Mouse (Mus musculus) midbrain, embryonic 14.5 days (tissue): ENCODE data around the gene Pcna. TPM values are rescaled to one million over a fixed set of nuclear protein-coding genes. Genes with fewer than 3 reads are reported as not detected.
"Not testable (repeated sequence)": the region's sequence is repeated elsewhere in the genome, so short reads cannot be mapped to it uniquely, and the experiment has no call there.

Experiments used
- ATAC-seq: fragments of 200-750 bp; cut with Nextera tagmentation; 2 replicates; pipeline ENCODE4 v1.8.0; 2017; ENCODE audit warnings: moderate number of reproducible peaks, moderate library complexity; ENCODE audit not compliant: low FRiP score, low TSS enrichment
- DNase-seq: peaks from one replicate; pipeline ENCODE4 v3.0.0-alpha.2; 2015
- H3K27ac ChIP-seq: fragments of 300-500 bp; sonication (generic); replicated peaks from 2 replicates; pipeline ENCODE4 v1.5.1; 2014; ENCODE audit warnings: mild to moderate bottlenecking, low read depth, low read length, moderate library complexity
- H3K27me3 ChIP-seq: fragments of 300-500 bp; sonication (generic); 2 replicates; pipeline ENCODE4 v1.6.1; 2014; ENCODE audit warnings: low read length, control low read depth, mixed read lengths; ENCODE audit not compliant: control insufficient read depth, insufficient read depth
- H3K36me3 ChIP-seq: fragments of 300-500 bp; sonication (generic); 2 replicates; pipeline ENCODE4 v1.6.1; 2014; ENCODE audit warnings: low read length, control low read depth; ENCODE audit not compliant: control insufficient read depth, insufficient read depth
- H3K4me1 ChIP-seq: fragments of 300-500 bp; sonication (generic); 2 replicates; pipeline ENCODE4 v1.6.1; 2014; ENCODE audit warnings: mild to moderate bottlenecking, antibody characterized with exemption, low read length, control low read depth; ENCODE audit not compliant: control insufficient read depth, insufficient read depth
- H3K4me2 ChIP-seq: fragments of 300-500 bp; sonication (generic); 2 replicates; pipeline ENCODE4 v1.6.1; 2014; ENCODE audit warnings: mild to moderate bottlenecking, low read length, moderate library complexity
- H3K4me3 ChIP-seq: fragments of 300-500 bp; sonication (generic); replicated peaks from 2 replicates; pipeline ENCODE4 v1.5.1; 2014; ENCODE audit warnings: low read depth, low read length
- H3K9ac ChIP-seq: fragments of 300-500 bp; sonication (generic); replicated peaks from 2 replicates; pipeline ENCODE4 v1.6.1; 2014; ENCODE audit warnings: mild to moderate bottlenecking, low read length, moderate library complexity
- H3K9me3 ChIP-seq: fragments of 300-500 bp; sonication (generic); 2 replicates; pipeline ENCODE4 v1.6.1; 2016; ENCODE audit warnings: low read length, control low read depth, mixed read lengths; ENCODE audit not compliant: control insufficient read depth
- WGBS: fragments of 180-500 bp; shearing (Covaris S2); extraction: QIAGEN DNeasy Blood & Tissue Kit; methylation state at CpG from one replicate; pipeline ENCODE4 v1.1.7; 2014; 5-methylcytosine and 5-hydroxymethylcytosine counted together
- polyA plus RNA-seq: library from polyadenylated mRNA; unstranded; fragments of >200 nt; fragmentation: Nextera tagmentation; extraction: Ambion mirVana; gene quantifications from 2 replicates; pipeline ENCODE4 v1.2.1, GENCODE M21; 2014

The Pcna gene
- polyA plus RNA-seq, 1 experiment from 2014 or later = 129 TPM

- no peaks in the 10 kb centered on the region for H3K9me3 ChIP-seq
- H3K4me2 ChIP-seq = no peak overlapping the region
- no peak overlapping the region for H3K9ac ChIP-seq
- no peaks in the 10 kb centered on the region for H3K27me3 ChIP-seq
- DNase-seq = no peak
- no peaks in the 10 kb centered on the region for H3K36me3 ChIP-seq
- WGBS = 91% methylated on average over 9 of the region's 9 CpGs
- H3K4me3 ChIP-seq = no peak overlapping the region
- no peak for ATAC-seq
- peaks cover 25% of the 10 kb centered on the region for H3K4me1 ChIP-seq
- no peak overlapping the region for H3K27ac ChIP-seq
Observed at GRCm38 (mm10) chr2:132286376-132287076, 33.4 kb upstream of the Pcna start.

DNA sequence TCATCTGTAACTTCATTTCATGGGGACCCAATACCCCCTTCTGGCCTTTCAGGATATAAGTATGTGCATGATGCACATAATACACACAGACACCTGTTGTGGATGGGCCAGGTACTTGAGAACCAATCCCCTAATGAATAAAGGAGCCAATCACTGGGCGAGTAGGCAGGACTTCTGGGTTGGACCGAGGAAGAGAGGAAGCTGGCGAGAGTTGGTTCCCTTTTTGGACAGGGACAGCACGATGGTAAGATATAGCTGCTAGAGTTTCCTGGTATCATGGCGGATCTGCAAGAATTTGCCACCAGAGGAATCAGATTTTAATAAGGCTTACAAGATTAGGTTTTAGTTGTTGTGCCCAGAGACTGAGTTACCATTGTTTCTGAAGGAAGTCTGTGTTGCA lies 32.6 kb upstream of the Pcna start:
- ATAC-seq, H3K9me3 ChIP-seq, H3K4me3 ChIP-seq, H3K9ac ChIP-seq, H3K27ac ChIP-seq, H3K4me2 ChIP-seq, H3K27me3 ChIP-seq, H3K36me3 ChIP-seq, DNase-seq: not testable (repeated sequence)
- 95% methylated on average over 5 of the region's 5 CpGs for WGBS
- peaks cover 19% of the 10 kb centered on the region for H3K4me1 ChIP-seq

- no peaks in the 10 kb centered on the region for H3K9me3 ChIP-seq
- H3K4me3 ChIP-seq = no peak overlapping the region
- no peak for DNase-seq
- H3K27me3 ChIP-seq = no peaks in the 10 kb centered on the region
- H3K4me2 ChIP-seq = no peak overlapping the region
- H3K9ac ChIP-seq = no peak overlapping the region
- peaks cover 21% of the 10 kb centered on the region for H3K4me1 ChIP-seq
- H3K27ac ChIP-seq = no peak overlapping the region
- ATAC-seq = no peak
- WGBS = 91% methylated on average over 12 of the region's 12 CpGs
- H3K36me3 ChIP-seq = no peaks in the 10 kb centered on the region
Observed at GRCm38 (mm10) chr2:132284492-132285139, 31.5 kb upstream of the Pcna start.

DNA sequence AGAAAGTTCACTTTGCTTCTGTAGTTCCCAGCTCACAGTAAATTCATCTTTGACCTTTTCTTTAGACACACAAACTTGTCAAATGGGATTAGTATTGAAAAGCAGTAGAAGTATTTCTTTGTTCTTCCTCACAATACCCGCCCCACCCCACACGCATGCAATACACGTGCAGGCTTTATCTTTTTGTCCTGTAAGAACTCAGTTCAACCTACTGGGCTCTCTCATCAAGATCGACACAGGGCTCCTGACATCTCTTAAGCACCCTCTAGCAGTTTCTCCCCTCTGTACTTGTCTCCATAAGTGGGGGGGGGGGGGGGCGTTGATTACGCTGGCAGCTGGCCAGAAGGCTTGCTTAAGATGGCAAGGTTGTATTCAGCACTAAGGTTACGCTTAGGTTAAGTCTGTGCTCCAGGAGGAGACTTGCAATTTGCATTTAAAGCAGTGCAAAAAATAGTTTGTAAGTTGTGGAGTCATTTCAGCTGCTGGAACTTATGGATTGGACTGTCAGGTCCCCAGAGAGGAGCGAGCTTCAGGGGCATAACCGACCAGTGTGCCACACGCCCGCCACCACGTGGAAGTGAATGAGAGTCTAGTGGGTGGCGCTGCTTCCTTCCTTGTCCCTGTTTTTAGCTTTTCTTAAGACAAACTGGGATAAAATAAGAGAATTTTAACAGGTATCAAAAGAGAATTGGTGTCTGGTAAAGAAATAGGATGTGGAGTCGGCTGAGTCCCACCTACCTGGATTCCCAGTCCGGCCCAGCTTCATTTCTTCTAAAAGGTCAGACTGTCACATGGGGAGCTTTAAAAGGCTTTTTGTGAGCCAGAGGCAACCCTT lies 30.3 kb upstream of the Pcna start:
- peak; percentile 64; the same call in 1 of the 2 replicates for ATAC-seq
- Histone ChIP-seq H3K9me3 (no peaks in the 10 kb centered on the region), H3K36me3 (no peaks in the 10 kb centered on the region), H3K27ac (0 out of 2 replicates have a peak overlapping the region, but pooled peaks have one; percentile 13), H3K27me3 (no peaks in the 10 kb centered on the region), H3K4me3 (no peak overlapping the region), H3K4me1 (peaks cover 22% of the 10 kb centered on the region), H3K4me2 (no peak overlapping the region), H3K9ac (no peak overlapping the region)
- WGBS = 37% methylated on average over 15 of the region's 15 CpGs
- peak; percentile 20 for DNase-seq

- Histone ChIP-seq H3K27ac (peak overlapping the region; percentile 58; the same call in 1 of the 2 replicates), H3K36me3 (no peaks in the 10 kb centered on the region), H3K27me3 (no peaks in the 10 kb centered on the region), H3K9me3 (no peaks in the 10 kb centered on the region), H3K4me3 (no peak overlapping the region), H3K4me1 (peaks cover 22% of the 10 kb centered on the region), H3K9ac (no peak overlapping the region), H3K4me2 (no peak overlapping the region)
- ATAC-seq = 0 out of 2 replicates have a peak, but pooled peaks have one; percentile 26
- no peak for DNase-seq
- WGBS = 9% methylated on average over 12 of the region's 12 CpGs
Observed at GRCm38 (mm10) chr2:132282453-132283174, 29.5 kb upstream of the Pcna start.

DNA sequence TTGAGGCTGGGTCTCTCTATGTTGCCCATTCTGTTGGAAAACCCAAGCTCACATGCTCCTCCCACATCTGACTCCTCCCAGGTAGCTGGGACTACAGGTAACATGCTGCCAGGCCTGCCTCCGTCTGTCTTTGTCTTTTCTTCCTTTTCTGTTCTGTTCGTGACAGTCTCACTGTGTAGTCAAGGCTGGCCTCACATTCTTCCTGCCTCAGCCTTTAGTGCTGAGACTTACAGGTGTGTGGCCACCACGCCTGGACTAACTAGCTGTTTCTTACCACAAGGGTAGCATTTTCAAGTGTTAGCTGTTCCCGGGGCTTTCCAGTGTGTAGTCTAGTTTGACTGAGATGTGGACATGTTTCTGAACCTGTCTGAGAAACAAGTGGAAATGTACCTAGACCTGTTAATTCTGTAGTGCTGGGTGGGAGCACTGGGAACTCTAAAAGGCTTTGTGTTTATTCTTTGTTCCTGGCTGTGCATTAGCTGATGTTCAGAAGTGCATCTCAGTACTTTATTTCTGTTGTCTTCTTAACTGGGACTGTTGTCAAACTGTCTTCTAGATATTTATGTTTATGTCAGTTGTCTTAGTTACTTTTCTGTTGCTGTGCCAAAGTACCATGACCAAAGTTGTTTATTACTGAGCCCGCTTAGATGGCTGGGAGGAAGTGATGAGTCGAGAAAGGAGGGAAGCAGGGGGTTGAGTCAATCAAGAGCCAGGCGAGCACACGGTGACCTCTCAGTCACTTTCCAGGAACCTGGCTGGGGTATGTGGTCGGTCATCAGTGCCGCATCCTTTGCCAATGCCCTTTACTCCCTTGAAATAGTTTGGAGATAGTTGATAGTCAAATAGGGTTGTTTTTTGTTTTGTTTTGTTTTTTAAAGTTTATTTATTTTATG lies 28.7 kb upstream of the Pcna start:
- WGBS = 52% methylated on average over 10 of the region's 10 CpGs
- DNase-seq = no peak
- no peaks in the 10 kb centered on the region for H3K36me3 ChIP-seq
- no peak overlapping the region for H3K27ac ChIP-seq
- peaks cover 22% of the 10 kb centered on the region for H3K4me1 ChIP-seq
- H3K9ac ChIP-seq = no peak overlapping the region
- ATAC-seq = no peak
- H3K4me3 ChIP-seq = no peak overlapping the region
- H3K9me3 ChIP-seq = no peaks in the 10 kb centered on the region
- no peak overlapping the region for H3K4me2 ChIP-seq
- no peaks in the 10 kb centered on the region for H3K27me3 ChIP-seq

DNA sequence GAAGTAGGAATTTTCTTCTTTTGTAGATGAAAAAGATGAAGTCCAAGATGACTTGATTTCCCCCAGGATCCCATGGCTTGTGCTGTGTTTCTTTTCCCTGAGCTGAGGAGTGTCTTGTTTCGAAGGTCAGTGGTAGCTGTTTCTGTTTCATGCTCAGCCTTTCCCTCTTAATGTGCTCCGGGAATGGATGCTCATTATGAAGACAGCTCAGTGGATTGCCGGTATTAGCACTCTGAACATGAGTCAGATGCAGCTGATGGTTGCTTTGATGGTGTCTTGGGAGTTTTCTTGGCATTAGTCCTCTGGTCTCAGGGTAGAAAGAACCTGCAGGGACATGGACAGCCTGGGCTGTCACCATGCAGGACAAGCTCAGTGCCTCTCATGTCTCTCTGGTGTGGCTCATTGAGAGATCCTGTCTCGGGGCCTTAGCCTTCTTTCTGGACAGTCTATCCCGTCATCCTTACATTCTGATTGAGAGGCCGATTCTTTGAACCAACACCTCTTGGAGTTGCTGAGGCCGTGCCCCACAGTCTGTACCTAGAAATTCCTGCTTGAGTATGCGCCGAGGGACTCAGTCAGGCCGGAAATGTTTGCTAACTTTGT lies 27.5 kb upstream of the Pcna start:
- no peak overlapping the region for H3K4me2 ChIP-seq
- H3K27ac ChIP-seq = no peak overlapping the region
- H3K36me3 ChIP-seq = no peaks in the 10 kb centered on the region
- WGBS = 92% methylated on average over 10 of the region's 10 CpGs
- peaks cover 22% of the 10 kb centered on the region for H3K4me1 ChIP-seq
- DNase-seq = no peak
- H3K9me3 ChIP-seq = no peaks in the 10 kb centered on the region
- H3K27me3 ChIP-seq = no peaks in the 10 kb centered on the region
- no peak overlapping the region for H3K9ac ChIP-seq
- H3K4me3 ChIP-seq = no peak overlapping the region
- ATAC-seq = no peak
